Mouse (Mus musculus) erythroblast, adult 5-6 weeks (primary cell): ENCODE measurements around the gene Gata1. TPM values are rescaled to one million over a fixed set of nuclear protein-coding genes. Genes with fewer than 3 reads are reported as not detected.
A peak's percentile ranks its signal among the peaks of the same experiment; 100 is the strongest.
"Not testable (repeated sequence)": the region's sequence is repeated elsewhere in the genome, so short reads cannot be mapped to it uniquely, and the experiment has no call there.

Experiments used
- ATAC-seq: replicated peaks from 2 replicates; pipeline ENCODE4 v1.8.0; 2016; ENCODE audit warnings: moderate number of reproducible peaks, mild to moderate bottlenecking, moderate TSS enrichment, inconsistent platforms; ENCODE audit not compliant: poor library complexity, low FRiP score, severe bottlenecking
- total RNA-seq, 2 experiments: library from RNA; stranded (forward) in 1 of 2; stranded (reverse) in 1 of 2; fragments of 150-400 nt in 1 of 2; fragments of 200-764, 138-1000 nt in 1 of 2; gene quantifications; 2 replicates each; pipeline versions ENCODE4 v1.2.3 to v1.2.4; 2015 to 2017; ENCODE audit warnings: low replicate concordance in 2 of 2

The Gata1 gene
- total RNA-seq (2015; ENCODE audit: low replicate concordance) = 45.1 and 78.6 TPM in 2 replicates
- total RNA-seq (2017; ENCODE audit: low replicate concordance) = 29.3 and 49.9 TPM in 2 replicates

GRCm38 (mm10) chrX:7977892-7978291 lies at the start of gene Gata1:
TSS of gene Gata1 (minus strand) at chrX:7978071.
- no peak for ATAC-seq

- no peak for ATAC-seq
Measured at GRCm38 (mm10) chrX:8026811-8027210, 48.9 kb upstream of the Gata1 start.

- ATAC-seq = no peak
Measured at GRCm38 (mm10) chrX:8024795-8025194, 46.9 kb upstream of the Gata1 start.

- no peak for ATAC-seq
Measured at GRCm38 (mm10) chrX:8020111-8020778, 42.4 kb upstream of the Gata1 start.

GRCm38 (mm10) chrX:8018286-8018685 lies 40.4 kb upstream of the Gata1 start, which contains the start of gene Glod5:
TSS of gene Glod5 (minus strand) at chrX:8018492.
- no peak for ATAC-seq

- peak; percentile 87 for ATAC-seq
Measured at GRCm38 (mm10) chrX:8017142-8017541, 39.3 kb upstream of the Gata1 start.

- ATAC-seq = peak; percentile 77
Measured at GRCm38 (mm10) chrX:8015675-8016074, 37.8 kb upstream of the Gata1 start.

- no peak for ATAC-seq
Measured at GRCm38 (mm10) chrX:8013569-8014314, 35.9 kb upstream of the Gata1 start.

- no peak for ATAC-seq
Measured at GRCm38 (mm10) chrX:8013157-8013556, 35.3 kb upstream of the Gata1 start.

GRCm38 (mm10) chrX:8009356-8009755 lies 31.5 kb upstream of the Gata1 start:
- ATAC-seq = not testable (repeated sequence)

GRCm38 (mm10) chrX:8008543-8008942 lies 30.7 kb upstream of the Gata1 start:
- no peak for ATAC-seq

- no peak for ATAC-seq
Measured at GRCm38 (mm10) chrX:8002971-8003370, 25.1 kb upstream of the Gata1 start.

- ATAC-seq = no peak
Measured at GRCm38 (mm10) chrX:8002001-8002400, 24.1 kb upstream of the Gata1 start.

- peak; percentile 100 for ATAC-seq
Measured at GRCm38 (mm10) chrX:8000546-8001192, 22.8 kb upstream of the Gata1 start.

- ATAC-seq = peak; percentile 91
Measured at GRCm38 (mm10) chrX:7993068-7993735, 15.3 kb upstream of the Gata1 start.

- peak; percentile 97 for ATAC-seq
Measured at GRCm38 (mm10) chrX:7992379-7993067, 14.7 kb upstream of the Gata1 start.

- ATAC-seq = no peak
Measured at GRCm38 (mm10) chrX:7981368-7981767, 3.5 kb upstream of the Gata1 start.

GRCm38 (mm10) chrX:7971292-7971691 lies 6.6 kb downstream of the Gata1 start:
- ATAC-seq = peak; percentile 91

GRCm38 (mm10) chrX:7968899-7969298 lies 9.0 kb downstream of the Gata1 start:
- no peak for ATAC-seq

- peak; percentile 43 for ATAC-seq
Measured at GRCm38 (mm10) chrX:7968226-7968625, 9.6 kb downstream of the Gata1 start.
